Comparison of ENCODE assay signal across 30 mouse cellular contexts in genomic region chr2:96290541-96290940, GRCm38 (mm10). TPM values are rescaled to one million over a fixed set of nuclear protein-coding genes. Genes with fewer than 3 reads are reported as not detected.
DNase-seq lines count a peak whose midpoint lies in the region; ATAC-seq and TF ChIP-seq lines count a peak whose summit lies in the region.
"Had no signal": no experiment of that assay in that cellular context is flagged by ENCODE, and none has a peak within 500 bp of the region (broad histone marks: within the 10 kb centered on the region; RNA-seq: fewer than 3 reads in every experiment).

No protein-coding gene starts in this region.

- intact Hi-C loops in left cerebral cortex, postnatal 4 days (cut with DNase I) = no loop called here
- intact Hi-C loops in left cerebral cortex, adult 2 months (cut with DNase I) = no loop called here

- H3K27ac ChIP-seq in left cerebral cortex, adult 2 months = no peak overlapping the region
- H3K27ac ChIP-seq: embryonic facial prominence, embryonic 10.5 days; embryonic facial prominence, embryonic 13.5 days; forebrain, embryonic 12.5 days; heart, adult 2 months; heart, embryonic 10.5 days; heart, embryonic 13.5 days; hindbrain, embryonic 12.5 days; hindbrain, embryonic 15.5 days; intestine, embryonic 15.5 days had no signal

- no peak for TF ChIP-seq POLR2A in brain, embryonic 14.5 days (IDR thresholded peaks at IDR 0.05; ENCODE audit: borderline replicate concordance, extremely low read depth, insufficient read depth, insufficient read length, poor library complexity, severe bottlenecking)

- H3K4me3 ChIP-seq in left cerebral cortex, adult 2 months = no peak overlapping the region
- H3K4me3 ChIP-seq: embryonic facial prominence, embryonic 10.5 days; embryonic facial prominence, embryonic 13.5 days; erythroblast, embryonic 14.5 days; forebrain, embryonic 12.5 days; heart, adult 2 months; heart, embryonic 10.5 days; heart, embryonic 13.5 days; hindbrain, embryonic 12.5 days; hindbrain, embryonic 15.5 days; intestine, embryonic 15.5 days had no signal

- 0 out of 2 replicates have a peak, but pooled peaks have one; percentile 38 for ATAC-seq in frontal cortex, adult (ENCODE audit: low TSS enrichment)
- ATAC-seq: CD4-positive, CD25-positive, alpha-beta regulatory T cell, adult 4 months; forebrain, postnatal 0 days; intestine, embryonic 15.5 days had no signal

- no peak for TF ChIP-seq CTCF in left cerebral cortex, adult 2 months (IDR thresholded peaks at IDR 0.05)
- no peak for TF ChIP-seq CTCF in brain, embryonic 14.5 days (IDR thresholded peaks at IDR 0.05; ENCODE audit: borderline replicate concordance, extremely low read depth, insufficient read depth, insufficient read length)

- peak; percentile 73 to 76 for DNase-seq in cerebellum, postnatal 10 days
- no peak for DNase-seq in cerebellum, adult 9-11 months
- DNase-seq in frontal cortex, postnatal 36 days (ENCODE audit: low spot score in 2 of 2) = no peak
- peak; percentile 38 for DNase-seq in left cerebral cortex, postnatal 4 days
- no peak for DNase-seq in left cerebral cortex, adult 2 months (ENCODE audit: extremely low spot score in 1 of 2, low spot score in 2 of 2)
- peak; percentile 42 for DNase-seq in brain, embryonic 14.5 days (ENCODE audit: low read depth)
- DNase-seq in embryo, embryonic 11 days = no peak
- DNase-seq: adrenal gland, postnatal 14 days; cerebellum, adult 2 months; forebrain, postnatal 0 days; gastrocnemius, postnatal 10 days; gastrocnemius, postnatal 36 days; heart, adult 2 months; heart, postnatal 14 days; heart, postnatal 4 days; kidney, adult 11 months had no signal

RNA-seq across cellular contexts. Expression of gene Lrrc4c, which starts 27.4 kb away (rescaled TPM):
- 10 to 100 TPM; 88.7 to 91.0 TPM for total RNA-seq in left cerebral cortex, postnatal 4 days (2021)
- total RNA-seq in left cerebral cortex, adult 2 months (2021) = 100 to 1,000 TPM; 125 to 133 TPM
- 8.8 and 17.7 TPM in 2 replicates for polyA plus RNA-seq in brain, embryonic 14.5 days (2012; rRNA removed)
- total RNA-seq: common myeloid progenitor, adult 5-6 weeks; granulocyte monocyte progenitor cell, adult 5-6 weeks; MEL had no signal
- polyA plus RNA-seq: CD4-positive, CD25-positive, alpha-beta regulatory T cell, adult 4 months; erythroblast, embryonic 14.5 days had no signal

Comparison
In these comparisons a context has a peak if more than half of its experiments do, and no peak if none do; other contexts are left out.
1. DNase-seq: peak in cerebellum, postnatal 10 days (2 of 2), left cerebral cortex, postnatal 4 days (single experiment) and brain, embryonic 14.5 days (single experiment); none in cerebellum, adult 9-11 months (single experiment), frontal cortex, postnatal 36 days (0 of 2), left cerebral cortex, adult 2 months (0 of 2) and embryo, embryonic 11 days (single experiment).